Mouse (Mus musculus) erythroid progenitor cell, adult 5-6 weeks (primary cell): ENCODE results near the gene Lrrc15. TPM values are rescaled to one million over a fixed set of nuclear protein-coding genes. Genes with fewer than 3 reads are reported as not detected.
A peak's percentile ranks its signal among the peaks of the same experiment; 100 is the strongest.

ENCODE experiments used
- ATAC-seq: replicated peaks from 2 replicates; pipeline ENCODE4 v1.8.0; 2016; ENCODE audit warnings: moderate number of reproducible peaks, mild to moderate bottlenecking, moderate TSS enrichment, inconsistent platforms; ENCODE audit not compliant: poor library complexity, low FRiP score, severe bottlenecking
- total RNA-seq, 2 experiments: library from RNA; stranded (forward) in 1 of 2; stranded (reverse) in 1 of 2; fragments of 150-400 nt in 1 of 2; fragments of 186-747, 209-891 nt in 1 of 2; gene quantifications; 2 replicates each; pipeline versions ENCODE4 v1.2.3 to v1.2.4; 2015 to 2017; ENCODE audit warnings: low replicate concordance in 2 of 2

Gene Lrrc15
- total RNA-seq, 2 experiments from 2014 or later, result under 0.01 TPM; not detected in 1

- no peak for ATAC-seq
Observed at GRCm38 (mm10) chr16:30253374-30253773, 29.7 kb downstream of the Lrrc15 start.

- ATAC-seq, result peak; percentile 91
Observed at GRCm38 (mm10) chr16:30252003-30252418, 31.0 kb downstream of the Lrrc15 start.

- ATAC-seq, result no peak
Observed at GRCm38 (mm10) chr16:30244037-30244700, 38.9 kb downstream of the Lrrc15 start.

- no peak for ATAC-seq
Observed at GRCm38 (mm10) chr16:30241623-30242022, 41.4 kb downstream of the Lrrc15 start.

GRCm38 (mm10) chr16:30238791-30239190 lies 44.3 kb downstream of the Lrrc15 start:
- ATAC-seq, result no peak

GRCm38 (mm10) chr16:30236091-30236699 lies 46.9 kb downstream of the Lrrc15 start:
- ATAC-seq, result no peak

GRCm38 (mm10) chr16:30235577-30235976 lies 47.5 kb downstream of the Lrrc15 start:
- no peak for ATAC-seq

GRCm38 (mm10) chr16:30234636-30235546 lies 48.2 kb downstream of the Lrrc15 start:
- no peak for ATAC-seq

GRCm38 (mm10) chr16:30234077-30234476 lies 49.0 kb downstream of the Lrrc15 start:
- ATAC-seq, result no peak

- no peak for ATAC-seq
Observed at GRCm38 (mm10) chr16:30231882-30232604, 51.0 kb downstream of the Lrrc15 start.

GRCm38 (mm10) chr16:30227352-30227751 lies 55.7 kb downstream of the Lrrc15 start:
- ATAC-seq, result no peak; the same call in 1 of the 2 replicates

- ATAC-seq, result no peak
Observed at GRCm38 (mm10) chr16:30221161-30221782, 61.8 kb downstream of the Lrrc15 start.

Other genes starting within 250 kb of the Lrrc15 start
- gene Hes1, start 218.9 kb downstream of the Lrrc15 start, total RNA-seq (2015; ENCODE audit: low replicate concordance), result 1.8 TPM in 1 of 2 replicates, not detected in the other
- 2.1 TPM in 1 of 2 replicates, not detected in the other for gene Hes1, start 218.9 kb downstream of the Lrrc15 start, total RNA-seq (2017; ENCODE audit: low replicate concordance)
- not detected in 2 replicates for gene Cpn2, start 15.8 kb downstream of the Lrrc15 start, total RNA-seq (2015; ENCODE audit: low replicate concordance)
- gene Cpn2, start 15.8 kb downstream of the Lrrc15 start, total RNA-seq (2017; ENCODE audit: low replicate concordance), result not detected in 2 replicates
- gene Gp5, start 27.5 kb upstream of the Lrrc15 start, total RNA-seq (2015; ENCODE audit: low replicate concordance), result 1.4 and 2.1 TPM in 2 replicates
- 1.9 TPM in 1 of 2 replicates, not detected in the other for gene Gp5, start 27.5 kb upstream of the Lrrc15 start, total RNA-seq (2017; ENCODE audit: low replicate concordance)
- 51.6 and 66.7 TPM in 2 replicates for gene Atp13a3, start 122.7 kb upstream of the Lrrc15 start, total RNA-seq (2015; ENCODE audit: low replicate concordance)
- 41.6 and 48.3 TPM in 2 replicates for gene Atp13a3, start 122.7 kb upstream of the Lrrc15 start, total RNA-seq (2017; ENCODE audit: low replicate concordance)